In the genomic region with DNA sequence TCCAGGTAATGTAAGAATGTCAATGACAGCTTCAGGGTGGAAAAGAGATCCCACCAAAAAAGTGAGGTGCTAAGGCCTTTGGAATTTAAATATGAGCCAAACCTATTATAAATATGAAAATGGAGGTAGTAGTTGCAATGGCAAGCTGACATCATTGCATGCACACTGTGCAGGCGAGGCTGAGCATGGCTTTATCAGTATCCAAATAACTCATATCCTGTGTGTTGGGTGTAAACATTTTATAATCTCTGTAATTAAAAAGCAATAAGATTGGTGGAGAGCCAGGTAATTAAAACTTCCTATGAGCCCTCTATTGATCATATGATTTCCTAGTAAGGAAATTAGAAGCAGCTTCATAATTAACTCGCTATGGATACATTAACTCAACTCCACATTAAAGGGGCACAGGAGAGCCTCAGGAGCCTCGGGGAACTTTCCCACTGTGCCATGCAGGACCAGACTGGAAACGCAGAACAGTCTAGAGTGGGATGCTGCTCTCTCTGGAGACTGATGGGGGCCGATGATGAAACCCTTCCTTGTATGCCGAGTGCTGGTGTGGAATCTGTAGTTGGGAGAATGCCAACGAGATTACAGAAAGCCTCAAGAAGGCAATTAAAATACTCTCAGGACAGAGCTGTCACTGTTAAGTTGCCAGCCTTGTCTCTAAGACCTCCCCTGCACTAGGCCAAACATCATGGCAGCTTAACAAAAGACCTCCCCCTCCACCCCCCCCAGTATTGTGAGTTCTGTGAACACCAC, we compare ENCODE assay signal across 12 mouse cellular contexts. TPM values are rescaled to one million over a fixed set of nuclear protein-coding genes. Genes with fewer than 3 reads are reported as not detected.
DNase-seq lines count a peak whose midpoint lies in the region; ATAC-seq and TF ChIP-seq lines count a peak whose summit lies in the region.
"Had no signal": no experiment of that assay in that cellular context is flagged by ENCODE, and none has a peak within 500 bp of the region (broad histone marks: within the 10 kb centered on the region; RNA-seq: fewer than 3 reads in every experiment).

No protein-coding gene starts in this region.

- H3K4me2 ChIP-seq in lung, embryonic 14.5 days = no peak overlapping the region
- H3K4me2 ChIP-seq in forebrain, embryonic 14.5 days (ENCODE audit: low read length) = no peak overlapping the region
- peak overlapping the region; percentile 59 for H3K4me2 ChIP-seq in myocyte (ENCODE audit: low read depth)
- H3K4me2 ChIP-seq: kidney, embryonic 15.5 days; limb, embryonic 15.5 days had no signal

- TF ChIP-seq POLR2A in lung, adult 2 months (IDR thresholded peaks at IDR 0.05; ENCODE audit: borderline replicate concordance, extremely low read depth, low read depth, low read length) = no peak
- no peak for TF ChIP-seq POLR2A in myocyte (IDR thresholded peaks at IDR 0.05; ENCODE audit: insufficient read length, low read depth)

- H3K4me3 ChIP-seq in lung, embryonic 14.5 days (ENCODE audit: low read depth, low read length) = no peak overlapping the region
- no peak overlapping the region for H3K4me3 ChIP-seq in lung, adult 2 months (replicated peaks; ENCODE audit: extremely low read depth, low read depth, low read length)
- no peak overlapping the region for H3K4me3 ChIP-seq in forebrain, embryonic 14.5 days (ENCODE audit: low read depth, low read length)
- no peak overlapping the region for H3K4me3 ChIP-seq in myocyte
- H3K4me3 ChIP-seq: kidney, embryonic 15.5 days; limb, embryonic 15.5 days had no signal

- H3K4me1 ChIP-seq in lung, embryonic 14.5 days (ENCODE audit: insufficient read depth) = no peaks in the 10 kb centered on the region
- H3K4me1 ChIP-seq in lung, adult 2 months (ENCODE audit: control insufficient read depth, insufficient read depth, low read length) = no peaks in the 10 kb centered on the region
- peaks cover 8% of the 10 kb centered on the region for H3K4me1 ChIP-seq in forebrain, embryonic 14.5 days (ENCODE audit: control insufficient read depth, insufficient read depth, low read length)

- no peaks in the 10 kb centered on the region for H3K9me3 ChIP-seq in lung, embryonic 14.5 days (ENCODE audit: low read depth, low read length)
- no peaks in the 10 kb centered on the region for H3K9me3 ChIP-seq in forebrain, embryonic 14.5 days (replicated peaks; ENCODE audit: control insufficient read depth, low read length)
- H3K9me3 ChIP-seq: kidney, embryonic 15.5 days; limb, embryonic 15.5 days had no signal

- no peak overlapping the region for H3K9ac ChIP-seq in lung, embryonic 14.5 days
- H3K9ac ChIP-seq in forebrain, embryonic 14.5 days (ENCODE audit: low read length) = no peak overlapping the region; the same call in 1 of the 2 replicates
- H3K9ac ChIP-seq: kidney, embryonic 15.5 days; limb, embryonic 15.5 days had no signal

- H3ac ChIP-seq in myocyte (ENCODE audit: control insufficient read depth, insufficient read length) = no peak overlapping the region

- H3K79me2 ChIP-seq in myocyte (ENCODE audit: control insufficient read depth, insufficient read depth) = no peaks in the 10 kb centered on the region

- no peaks in the 10 kb centered on the region for H3K36me3 ChIP-seq in lung, embryonic 14.5 days (ENCODE audit: insufficient read depth)
- no peaks in the 10 kb centered on the region for H3K36me3 ChIP-seq in forebrain, embryonic 14.5 days (ENCODE audit: control insufficient read depth, insufficient read depth, low read length)
- no peaks in the 10 kb centered on the region for H3K36me3 ChIP-seq in myocyte (ENCODE audit: control insufficient read depth, insufficient read depth)
- H3K36me3 ChIP-seq: kidney, embryonic 15.5 days; limb, embryonic 15.5 days had no signal

- WGBS in lung, embryonic 14.5 days = 40% methylated on average over 7 of the region's 7 CpGs
- 38% methylated on average over 7 of the region's 7 CpGs for WGBS in lung, adult 2 months
- WGBS in forebrain, embryonic 14.5 days = 13% methylated on average over 7 of the region's 7 CpGs

- TF ChIP-seq CTCF in lung, embryonic 14.5 days (IDR thresholded peaks at IDR 0.05; ENCODE audit: low read depth) = no peak
- no peak for TF ChIP-seq CTCF in lung, adult 2 months (IDR thresholded peaks at IDR 0.05; ENCODE audit: insufficient read depth, low read length)

- no peak overlapping the region for H3K27ac ChIP-seq in lung, embryonic 14.5 days (ENCODE audit: low read depth)
- no peak overlapping the region for H3K27ac ChIP-seq in forebrain, embryonic 14.5 days (ENCODE audit: low read depth, low read length)
- H3K27ac ChIP-seq: kidney, embryonic 15.5 days; limb, embryonic 15.5 days had no signal

- ATAC-seq in lung, embryonic 14.5 days (ENCODE audit: insufficient read depth) = peak; percentile 75
- peak; percentile 88 for ATAC-seq in forebrain, embryonic 14.5 days
- ATAC-seq in activated CD4-positive, CD25-positive, alpha-beta regulatory T cell, adult 4 months = no peak

- H3K27me3 ChIP-seq in lung, embryonic 14.5 days (ENCODE audit: insufficient read depth, low read length) = 0 out of 2 replicates have a peak, but pooled peaks cover 3% of the 10 kb centered on the region
- H3K27me3 ChIP-seq in forebrain, embryonic 14.5 days (replicated peaks; ENCODE audit: control insufficient read depth, insufficient read depth, low read length) = peaks cover 5% of the 10 kb centered on the region
- H3K27me3 ChIP-seq in myocyte (ENCODE audit: control insufficient read depth, insufficient read depth, insufficient read length) = no peaks in the 10 kb centered on the region

- DNase-seq in lung, embryonic 14.5 days = peak; percentile 71
- DNase-seq in lung, adult 2 months = no peak
- peak; percentile 30 for DNase-seq in MN1 (ENCODE audit: low spot score)
- DNase-seq in forebrain, embryonic 14.5 days (ENCODE audit: low spot score) = peak; percentile 81
- no peak for DNase-seq in right cerebral cortex, postnatal 25 days
- no peak for DNase-seq in cerebellum, adult 8-10 months
- DNase-seq: cerebellum, adult 11 months had no signal

TF ChIP-seq in myocyte, 11 proteins besides CTCF, POLR2A, EP300 and RAD21:
- TF ChIP-seq CEBPB (IDR thresholded peaks at IDR 0.05; ENCODE audit: insufficient read depth, poor library complexity, severe bottlenecking) = 0 out of 2 replicates have a peak, but pooled peaks have one; percentile 26
- TF ChIP-seq MAX (IDR thresholded peaks at IDR 0.05; ENCODE audit: low read depth) = no peak
TF ChIP-seq in myocyte: peak in this region for 1.

RNA-seq across cellular contexts. Expression of a gene that starts 5.9 kb away (rescaled TPM):
- 0.18 TPM in 1 of 2 replicates, not detected in the other for polyA plus RNA-seq in lung, embryonic 14.5 days (2014; fragmentation: Nextera tagmentation; extraction: Ambion mirVana)
- 0.06 and 0.78 TPM in 2 replicates for polyA plus RNA-seq in lung, adult 2 months (2012; rRNA removed)
- 0.26 TPM in 1 of 2 replicates, not detected in the other for polyA plus RNA-seq in forebrain, embryonic 14.5 days (2014; fragmentation: Nextera tagmentation; extraction: Ambion mirVana)
- polyA plus RNA-seq in myocyte (2012; fragmentation: generic; extraction: Trizol) = 0.02 TPM
- polyA plus RNA-seq in activated CD4-positive, CD25-positive, alpha-beta regulatory T cell, adult 4 months (2017; shearing (Covaris generic)) = under 1 TPM in 1 of 2 experiments, not detected in 1; 0.15 TPM
- polyA plus RNA-seq: heart, embryonic 14.5 days had no signal

RNA-seq across cellular contexts. Expression of a gene that starts 59.1 kb away (rescaled TPM):
- polyA plus RNA-seq in lung, embryonic 14.5 days (2014; fragmentation: Nextera tagmentation; extraction: Ambion mirVana) = 29.3 and 31.4 TPM in 2 replicates
- polyA plus RNA-seq in lung, adult 2 months (2012; rRNA removed) = 3.0 and 4.3 TPM in 2 replicates
- 14.5 and 20.3 TPM in 2 replicates for polyA plus RNA-seq in forebrain, embryonic 14.5 days (2014; fragmentation: Nextera tagmentation; extraction: Ambion mirVana)
- polyA plus RNA-seq in myocyte (2012; fragmentation: generic; extraction: Trizol) = 4.1 TPM
- polyA plus RNA-seq in activated CD4-positive, CD25-positive, alpha-beta regulatory T cell, adult 4 months (2017; shearing (Covaris generic)) = 1 to 10 TPM in 1 of 2 experiments, under 1 TPM in 1; 0.73 to 1.2 TPM

Comparison
In these comparisons a context has a peak if more than half of its experiments do, and no peak if none do; other contexts are left out.
1. DNase-seq: peak in lung, embryonic 14.5 days (single experiment), MN1 (single experiment) and forebrain, embryonic 14.5 days (single experiment); none in lung, adult 2 months (single experiment), right cerebral cortex, postnatal 25 days (single experiment) and cerebellum, adult 8-10 months (single experiment).